Mouse (Mus musculus): ENCODE measurements around the gene Ankrd2.
A peak's percentile ranks its signal among the peaks of the same experiment; 100 is the strongest.

Gene Ankrd2

GRCm38 (mm10) chr19:42035456-42036248 lies at the start of gene Ankrd2:
Gene Ankrd2 (plus strand): TSS chr19:42036000.
- peak; percentile 73 to 76 for DNase-seq (ENCODE audit: low spot score in 2 of 2)

DNA sequence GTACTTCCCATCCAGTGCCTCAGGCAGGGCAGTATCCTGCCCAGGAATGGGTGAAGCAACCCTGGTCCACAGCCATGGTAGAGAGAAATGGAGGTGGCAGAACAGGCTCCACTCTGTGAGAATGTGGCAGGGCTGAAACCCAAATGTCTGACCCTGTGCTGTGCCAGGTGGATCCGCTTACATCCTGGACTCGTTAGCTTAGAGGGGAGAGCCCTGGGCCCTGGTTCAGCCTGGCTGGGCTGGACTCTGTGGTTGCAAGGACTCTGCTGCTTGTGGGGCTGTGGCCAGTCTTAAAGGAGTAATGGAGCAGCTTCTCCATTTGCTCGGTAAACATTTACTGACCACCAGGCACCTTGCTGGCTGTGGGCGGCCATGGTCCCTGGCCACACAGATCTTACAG lies 48.6 kb upstream of the Ankrd2 start:
- no peak for DNase-seq (ENCODE audit: low spot score in 2 of 2)

DNA sequence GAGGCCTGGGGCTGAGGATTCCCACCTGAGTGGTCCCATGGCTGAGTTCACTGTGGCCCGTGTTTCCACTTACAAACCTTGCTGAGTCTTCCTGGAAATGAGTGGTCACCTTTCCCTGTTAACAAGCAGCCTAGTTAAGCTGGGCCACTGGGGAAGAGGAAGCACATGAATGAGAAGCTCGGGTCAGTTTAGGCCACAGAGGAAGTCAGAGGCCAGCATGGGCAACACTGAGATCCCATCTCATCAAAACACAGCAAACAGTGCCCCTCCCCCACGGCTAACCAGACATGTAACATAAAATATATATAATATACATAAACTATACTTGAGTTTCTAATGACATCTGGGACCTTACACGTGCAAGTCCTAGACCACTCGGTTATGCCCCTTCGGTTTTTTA lies 46.0 kb upstream of the Ankrd2 start:
- DNase-seq (ENCODE audit: low spot score in 2 of 2) = no peak

DNA sequence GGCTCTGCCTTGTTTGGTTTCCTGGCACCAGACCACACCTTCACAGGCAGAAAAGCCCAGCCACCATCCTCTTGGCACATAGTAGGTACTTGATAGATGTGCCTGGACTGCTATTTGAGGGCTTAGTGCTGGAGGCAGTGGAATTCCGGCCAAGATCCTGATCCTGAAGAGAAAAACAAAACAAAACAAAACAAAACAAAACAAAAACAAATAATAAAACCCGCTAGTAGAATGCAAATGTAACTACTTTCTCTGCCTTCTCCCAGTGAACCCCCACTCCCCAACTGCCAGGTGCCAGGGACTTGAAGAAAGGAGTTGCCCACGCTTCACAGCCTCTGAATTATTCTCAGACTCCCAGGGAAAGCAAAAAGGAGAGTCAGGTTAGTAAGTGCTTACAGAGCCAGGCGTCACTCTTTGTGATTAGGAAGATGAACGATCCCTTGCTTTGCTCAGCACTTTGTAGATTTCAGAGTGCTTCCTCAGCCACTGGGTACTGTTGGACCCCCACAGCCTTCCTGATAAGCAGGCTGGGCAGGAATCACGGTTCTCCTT lies 43.8 kb upstream of the Ankrd2 start:
- DNase-seq (ENCODE audit: low spot score in 2 of 2) = no peak

GRCm38 (mm10) chr19:41992971-41993370 lies 42.8 kb upstream of the Ankrd2 start:
- no peak for DNase-seq (ENCODE audit: low spot score in 2 of 2)

GRCm38 (mm10) chr19:41993484-41993883 lies 42.3 kb upstream of the Ankrd2 start:
- peak in 1 of 2 experiments; percentile 49 for DNase-seq (ENCODE audit: low spot score in 2 of 2)

- DNase-seq (ENCODE audit: low spot score in 2 of 2) = no peak
Measured at GRCm38 (mm10) chr19:41994023-41994422, 41.8 kb upstream of the Ankrd2 start.

GRCm38 (mm10) chr19:41995483-41995882 lies 40.3 kb upstream of the Ankrd2 start:
- no peak for DNase-seq (ENCODE audit: low spot score in 2 of 2)

GRCm38 (mm10) chr19:41997090-41997489 lies 38.7 kb upstream of the Ankrd2 start:
- DNase-seq (ENCODE audit: low spot score in 2 of 2) = no peak

- no peak for DNase-seq (ENCODE audit: low spot score in 2 of 2)
Measured at GRCm38 (mm10) chr19:41998770-41999548, 36.8 kb upstream of the Ankrd2 start.

DNA sequence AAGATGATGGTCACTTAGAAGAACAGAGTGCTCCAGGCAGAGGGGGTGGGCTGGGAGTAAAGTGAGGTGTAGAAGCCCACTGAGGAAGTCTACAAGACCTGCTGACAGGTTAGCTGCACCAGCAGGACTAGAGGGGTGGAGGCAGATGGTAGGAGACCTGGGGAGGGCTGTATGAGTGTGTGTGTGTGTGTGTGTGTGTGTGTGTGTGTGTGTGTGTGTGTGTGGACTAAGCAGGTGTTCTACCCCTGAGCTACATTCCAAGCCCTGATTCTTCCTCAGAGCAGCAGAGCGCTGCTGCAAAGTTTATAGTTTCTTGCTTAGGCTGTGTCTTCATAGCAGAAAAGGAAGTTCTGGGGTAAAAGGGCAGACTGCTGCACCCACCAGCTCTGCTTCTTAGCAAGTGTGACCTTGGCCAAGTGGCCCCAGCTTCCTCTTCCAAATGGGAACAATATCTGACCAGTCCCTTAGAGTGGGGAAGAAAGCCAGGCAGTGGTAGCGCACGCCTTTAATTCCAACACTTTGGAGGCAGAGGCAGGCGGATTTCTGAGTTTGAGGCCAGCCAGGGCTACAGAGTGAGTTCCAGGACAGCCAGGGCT lies 36.0 kb upstream of the Ankrd2 start:
- no peak for DNase-seq (ENCODE audit: low spot score in 2 of 2)

GRCm38 (mm10) chr19:42000446-42000958 lies 35.3 kb upstream of the Ankrd2 start:
- DNase-seq (ENCODE audit: low spot score in 2 of 2) = no peak

DNA sequence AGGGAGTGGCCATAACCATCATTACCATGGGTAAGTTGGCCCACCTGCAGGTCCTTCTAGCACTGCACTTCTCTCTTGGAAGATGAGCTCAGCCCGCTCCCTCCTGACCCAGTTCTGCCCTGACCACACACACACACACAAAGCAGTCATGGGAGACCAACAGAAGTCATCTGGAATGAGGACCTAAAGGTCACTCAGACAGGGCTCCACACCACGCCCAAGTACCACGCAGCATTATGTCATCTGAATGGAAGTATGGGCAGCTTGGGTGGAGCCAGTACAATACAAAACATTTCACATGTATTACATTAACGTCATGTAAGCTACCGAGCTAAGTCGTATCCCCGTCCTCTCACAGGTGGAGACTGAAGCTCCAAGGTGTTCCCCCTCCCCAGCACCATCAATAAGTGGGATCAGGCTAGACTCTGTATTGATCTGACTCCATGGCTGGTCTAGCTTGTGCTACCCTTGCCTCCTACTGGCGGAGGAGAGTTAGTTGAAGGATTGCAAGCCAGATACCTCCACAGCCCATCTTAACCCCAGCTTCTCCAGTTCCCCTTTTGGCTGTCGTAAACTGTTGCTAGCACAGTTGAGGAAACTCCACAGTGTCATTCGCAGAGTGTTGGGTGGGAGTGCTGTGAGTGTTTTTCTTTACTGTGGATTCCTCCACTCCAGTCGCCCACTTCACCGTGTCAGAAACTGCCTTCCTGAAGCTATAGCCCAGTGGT lies 34.4 kb upstream of the Ankrd2 start:
- DNase-seq (ENCODE audit: low spot score in 2 of 2) = no peak

GRCm38 (mm10) chr19:42004258-42004657 lies 31.5 kb upstream of the Ankrd2 start:
- DNase-seq (ENCODE audit: low spot score in 2 of 2) = no peak

GRCm38 (mm10) chr19:42005616-42006015 lies 30.2 kb upstream of the Ankrd2 start:
- peak in 1 of 2 experiments; percentile 35 for DNase-seq (ENCODE audit: low spot score in 2 of 2)

DNA sequence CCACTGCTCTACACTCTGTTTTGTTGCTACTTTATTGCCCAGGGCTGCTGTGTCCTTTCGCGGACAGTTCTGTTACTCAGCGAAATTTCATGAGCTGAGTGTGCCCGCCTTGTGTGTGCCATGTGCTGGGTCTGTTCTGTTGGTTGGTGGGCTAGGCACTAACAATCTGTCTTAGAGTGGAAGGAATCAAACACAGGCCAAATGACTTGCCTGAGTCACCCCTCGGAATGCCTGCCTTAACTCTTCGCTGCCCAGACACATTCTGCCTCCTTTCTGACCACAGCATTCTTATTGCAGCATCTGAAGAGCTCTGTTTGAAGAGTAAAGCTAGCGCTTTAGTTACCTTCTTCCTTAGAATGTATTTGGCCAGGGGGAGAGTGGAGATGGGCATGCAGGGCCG lies 29.2 kb upstream of the Ankrd2 start:
- no peak for DNase-seq (ENCODE audit: low spot score in 2 of 2)

DNA sequence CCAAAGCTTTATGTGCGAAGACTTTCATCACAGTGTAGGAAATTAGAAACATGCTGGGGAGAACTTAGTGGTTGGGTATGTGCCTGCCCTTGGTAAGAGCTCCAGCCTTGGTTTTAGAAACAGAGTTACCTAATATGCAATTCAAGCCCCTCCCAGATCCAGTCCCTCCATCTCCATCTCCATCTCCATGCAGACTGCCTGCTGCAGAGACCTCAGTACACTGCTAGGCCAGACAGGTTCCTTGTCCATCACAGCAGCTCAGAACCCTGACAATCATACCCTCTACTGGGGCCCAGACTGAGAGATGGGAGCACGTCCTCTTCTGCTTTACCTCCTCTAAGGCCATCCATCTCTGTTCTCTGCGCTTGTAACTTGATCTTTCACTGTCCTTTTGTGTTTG lies 27.2 kb upstream of the Ankrd2 start:
- DNase-seq (ENCODE audit: low spot score in 2 of 2) = no peak

- DNase-seq (ENCODE audit: low spot score in 2 of 2) = no peak
Measured at GRCm38 (mm10) chr19:42009067-42009466, 26.7 kb upstream of the Ankrd2 start.

DNA sequence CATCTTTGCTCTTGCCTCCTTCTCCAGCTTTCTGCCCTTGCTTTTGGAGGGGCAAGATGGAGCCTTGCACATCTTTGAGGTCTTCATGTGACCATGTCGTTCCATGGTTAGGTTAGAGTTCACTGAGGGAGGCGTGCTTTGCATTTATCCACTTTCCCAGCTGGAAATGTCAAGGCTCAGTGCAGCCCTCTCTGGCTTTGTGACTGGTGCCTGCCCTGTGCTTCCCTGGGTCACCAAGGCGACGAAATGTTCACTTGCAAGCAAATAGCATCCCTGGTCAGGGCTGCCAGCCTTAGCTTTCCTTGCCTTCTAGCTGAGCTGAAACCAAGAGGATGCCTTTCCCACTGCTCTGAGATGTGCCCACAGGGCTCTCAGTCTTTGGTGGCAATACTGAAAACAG lies 25.4 kb upstream of the Ankrd2 start:
- no peak for DNase-seq (ENCODE audit: low spot score in 2 of 2)

DNA sequence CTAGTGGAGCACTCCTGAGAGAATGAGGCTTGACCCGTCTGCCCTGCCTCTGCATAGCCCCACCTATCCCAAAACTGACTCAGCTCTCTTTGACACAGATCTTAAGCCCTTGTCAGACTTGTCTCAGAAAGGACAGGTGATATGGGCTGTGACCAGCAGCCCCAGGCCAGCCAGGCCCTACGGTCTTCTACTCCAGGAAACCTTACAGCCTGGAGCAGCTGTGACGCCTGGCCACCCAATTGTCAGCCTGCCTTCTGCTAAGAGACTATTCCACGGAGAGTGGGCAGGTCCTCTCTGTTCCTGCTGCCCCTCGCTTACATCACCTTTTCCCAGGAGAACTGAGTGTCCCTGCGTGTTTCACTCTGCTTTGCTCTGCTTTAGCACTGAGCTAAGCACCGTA lies 24.7 kb upstream of the Ankrd2 start:
- DNase-seq (ENCODE audit: low spot score in 2 of 2) = no peak

- no peak for DNase-seq (ENCODE audit: low spot score in 2 of 2)
Measured at GRCm38 (mm10) chr19:42014231-42014825, 21.5 kb upstream of the Ankrd2 start.
